Comparison of ENCODE assay signal across 9 mouse cellular contexts in genomic region chr5:66368966-66369365, GRCm38 (mm10).
A peak's percentile ranks its signal among the peaks of the same experiment; 100 is the strongest.
DNase-seq lines count a peak whose midpoint lies in the region; ATAC-seq and TF ChIP-seq lines count a peak whose summit lies in the region.
"Had no signal": no experiment of that assay in that cellular context is flagged by ENCODE, and none has a peak within 500 bp of the region (broad histone marks: within the 10 kb centered on the region; RNA-seq: fewer than 3 reads in every experiment).

No protein-coding gene starts in this region.

- no peak overlapping the region for H3K4me3 ChIP-seq in intestine, embryonic 14.5 days (ENCODE audit: low read depth, low read length)
- no peak overlapping the region for H3K4me3 ChIP-seq in intestine, embryonic 16.5 days (ENCODE audit: low read length)
- no peak overlapping the region for H3K4me3 ChIP-seq in CH12.LX (replicated peaks in 1 of 3; ENCODE audit: low read depth in 2 of 3, low read length in 2 of 3, poor library complexity in 1 of 3)
- no peak overlapping the region for H3K4me3 ChIP-seq in bone marrow, adult 2 months (replicated peaks; ENCODE audit: control insufficient read depth, low read depth, low read length)
- no peak overlapping the region for H3K4me3 ChIP-seq in embryonic facial prominence, embryonic 14.5 days (ENCODE audit: low read depth, low read length)
- H3K4me3 ChIP-seq in midbrain, embryonic 16.5 days (ENCODE audit: low read depth, low read length): no peak overlapping the region
- H3K4me3 ChIP-seq: embryonic facial prominence, embryonic 15.5 days had no signal

- peak; percentile 93 to 94 for TF ChIP-seq CTCF in CH12.LX (conservative IDR thresholded peaks at IDR 0.05 in 1 of 2, IDR thresholded peaks at IDR 0.05 in 1 of 2; ENCODE audit: low read depth in 2 of 2, low read length in 2 of 2)
- TF ChIP-seq CTCF in bone marrow, adult 2 months (IDR thresholded peaks at IDR 0.05; ENCODE audit: control insufficient read depth, insufficient read depth, low read length): peak; percentile 89

- in situ Hi-C loops in CH12.LX (cut with MboI; ENCODE audit: low pct_ligation_motif_present, low pct_unique_long_range_greater_than_20kb, low sequenced_read_pairs): no loop called here

- H3K27ac ChIP-seq in intestine, embryonic 14.5 days (ENCODE audit: low read depth): no peak overlapping the region
- H3K27ac ChIP-seq in intestine, embryonic 16.5 days (ENCODE audit: low read length): no peak overlapping the region
- no peak overlapping the region for H3K27ac ChIP-seq in CH12.LX (ENCODE audit: insufficient read depth, low read depth)
- H3K27ac ChIP-seq in bone marrow, adult 2 months (ENCODE audit: control insufficient read depth, insufficient read depth, low read depth, low read length, poor library complexity): no peak overlapping the region
- no peak overlapping the region for H3K27ac ChIP-seq in embryonic facial prominence, embryonic 14.5 days (replicated peaks; ENCODE audit: low read depth, low read length)
- no peak overlapping the region for H3K27ac ChIP-seq in midbrain, embryonic 16.5 days (ENCODE audit: low read length)
- H3K27ac ChIP-seq: embryonic facial prominence, embryonic 15.5 days had no signal

- no peaks in the 10 kb centered on the region for H3K36me3 ChIP-seq in intestine, embryonic 14.5 days (ENCODE audit: control insufficient read depth, insufficient read depth, low read length)
- no peaks in the 10 kb centered on the region for H3K36me3 ChIP-seq in intestine, embryonic 16.5 days (ENCODE audit: control insufficient read depth, insufficient read depth, low read length)
- H3K36me3 ChIP-seq in CH12.LX (replicated peaks in 1 of 2; ENCODE audit: control insufficient read depth in 1 of 2, insufficient read depth in 1 of 2, low read length in 1 of 2): no peaks in the 10 kb centered on the region
- H3K36me3 ChIP-seq in embryonic facial prominence, embryonic 14.5 days (ENCODE audit: control insufficient read depth, insufficient read depth, low read length): peaks cover 20% of the 10 kb centered on the region
- no peaks in the 10 kb centered on the region; the same call in 1 of the 2 replicates for H3K36me3 ChIP-seq in midbrain, embryonic 16.5 days (ENCODE audit: control insufficient read depth, insufficient read depth, low read length)
- H3K36me3 ChIP-seq: embryonic facial prominence, embryonic 15.5 days had no signal

- no peak overlapping the region for H3K4me2 ChIP-seq in intestine, embryonic 14.5 days (ENCODE audit: low read length)
- no peak overlapping the region for H3K4me2 ChIP-seq in intestine, embryonic 16.5 days (ENCODE audit: low read depth, low read length)
- H3K4me2 ChIP-seq in CH12.LX (ENCODE audit: insufficient read depth, low read depth, poor library complexity, severe bottlenecking): no peak overlapping the region
- H3K4me2 ChIP-seq in embryonic facial prominence, embryonic 14.5 days (ENCODE audit: low read depth, low read length): no peak overlapping the region
- H3K4me2 ChIP-seq in midbrain, embryonic 16.5 days (ENCODE audit: low read length): no peak overlapping the region
- H3K4me2 ChIP-seq: embryonic facial prominence, embryonic 15.5 days had no signal

- no peaks in the 10 kb centered on the region for H3K79me2 ChIP-seq in CH12.LX (replicated peaks; ENCODE audit: control insufficient read depth, extremely low read depth, insufficient read depth, poor library complexity, severe bottlenecking)

- peak; percentile 83 for TF ChIP-seq RAD21 in CH12.LX (IDR thresholded peaks at IDR 0.05; ENCODE audit: low read depth, low read length)

- dilution Hi-C loops in CH12.LX (cut with MboI; ENCODE audit: extremely low pct_ligation_motif_present, extremely low pct_unique_long_range_greater_than_20kb, low sequenced_read_pairs): no loop called here

- no peaks in the 10 kb centered on the region for H3K27me3 ChIP-seq in intestine, embryonic 14.5 days (replicated peaks; ENCODE audit: control insufficient read depth, insufficient read depth, low read length)
- no peaks in the 10 kb centered on the region for H3K27me3 ChIP-seq in intestine, embryonic 16.5 days (replicated peaks; ENCODE audit: control insufficient read depth, insufficient read depth, low read length)
- H3K27me3 ChIP-seq in CH12.LX (replicated peaks): no peaks in the 10 kb centered on the region
- H3K27me3 ChIP-seq in embryonic facial prominence, embryonic 14.5 days (replicated peaks; ENCODE audit: control insufficient read depth, insufficient read depth, low read length): no peaks in the 10 kb centered on the region
- no peaks in the 10 kb centered on the region for H3K27me3 ChIP-seq in midbrain, embryonic 16.5 days (ENCODE audit: control insufficient read depth, insufficient read depth, low read depth, low read length)
- H3K27me3 ChIP-seq: embryonic facial prominence, embryonic 15.5 days had no signal

- no peak overlapping the region for H3K9ac ChIP-seq in intestine, embryonic 14.5 days (ENCODE audit: low read length)
- H3K9ac ChIP-seq in intestine, embryonic 16.5 days (ENCODE audit: low read depth, low read length): no peak overlapping the region
- H3K9ac ChIP-seq in CH12.LX (ENCODE audit: insufficient read depth, low read depth): no peak overlapping the region
- H3K9ac ChIP-seq in embryonic facial prominence, embryonic 14.5 days (ENCODE audit: low read depth, low read length): no peak overlapping the region
- no peak overlapping the region for H3K9ac ChIP-seq in midbrain, embryonic 16.5 days (ENCODE audit: low read depth, low read length)
- H3K9ac ChIP-seq: embryonic facial prominence, embryonic 15.5 days had no signal

- 43% methylated on average over 7 of the region's 7 CpGs for WGBS in intestine, embryonic 14.5 days
- WGBS in intestine, embryonic 16.5 days: 42% methylated on average over 7 of the region's 7 CpGs
- WGBS in bone marrow, adult 2 months: 30% methylated on average over 7 of the region's 7 CpGs
- 38% methylated on average over 7 of the region's 7 CpGs for WGBS in embryonic facial prominence, embryonic 14.5 days
- WGBS in midbrain, embryonic 16.5 days: 40% methylated on average over 7 of the region's 7 CpGs

- TF ChIP-seq POLR2A in CH12.LX (IDR thresholded peaks at IDR 0.05; ENCODE audit: low read depth, low read length): no peak
- TF ChIP-seq POLR2A in bone marrow, adult 2 months (IDR thresholded peaks at IDR 0.05; ENCODE audit: borderline replicate concordance, control insufficient read depth, low read depth, low read length): no peak

- H3K9me3 ChIP-seq in intestine, embryonic 14.5 days (ENCODE audit: control insufficient read depth, low read length): no peaks in the 10 kb centered on the region
- H3K9me3 ChIP-seq in intestine, embryonic 16.5 days (ENCODE audit: control insufficient read depth, low read length): no peaks in the 10 kb centered on the region
- H3K9me3 ChIP-seq in CH12.LX (replicated peaks; ENCODE audit: low read length): no peaks in the 10 kb centered on the region
- H3K9me3 ChIP-seq in embryonic facial prominence, embryonic 14.5 days (ENCODE audit: control insufficient read depth, low read length): no peaks in the 10 kb centered on the region
- H3K9me3 ChIP-seq in midbrain, embryonic 16.5 days (replicated peaks; ENCODE audit: control insufficient read depth, low read length, poor library complexity, severe bottlenecking): no peaks in the 10 kb centered on the region
- H3K9me3 ChIP-seq: embryonic facial prominence, embryonic 15.5 days had no signal

- TF ChIP-seq EP300 in CH12.LX (IDR thresholded peaks at IDR 0.05; ENCODE audit: low read length): no peak

- DNase-seq in intestine, embryonic 14.5 days (ENCODE audit: low spot score): peak; percentile 70
- peak; percentile 76 for DNase-seq in CH12.LX (ENCODE audit: extremely low read depth)
- DNase-seq in embryonic facial prominence, embryonic 14.5 days (ENCODE audit: low spot score): peak; percentile 68
- peak; percentile 78 to 83 for DNase-seq in kidney, postnatal 4 days
- DNase-seq in thymus, postnatal 10 days (ENCODE audit: low spot score in 2 of 2): peak; percentile 14 to 59

- no peaks in the 10 kb centered on the region for H3K4me1 ChIP-seq in intestine, embryonic 14.5 days (replicated peaks; ENCODE audit: control insufficient read depth, insufficient read depth, low read length)
- no peaks in the 10 kb centered on the region for H3K4me1 ChIP-seq in intestine, embryonic 16.5 days (ENCODE audit: control insufficient read depth, insufficient read depth, low read length)
- H3K4me1 ChIP-seq in CH12.LX (ENCODE audit: control insufficient read depth in 1 of 2, insufficient read depth in 2 of 2): peaks cover 10 to 41% of the 10 kb centered on the region in 2 experiments
- H3K4me1 ChIP-seq in bone marrow, adult 2 months (ENCODE audit: control insufficient read depth, insufficient read depth, low read length): no peaks in the 10 kb centered on the region
- H3K4me1 ChIP-seq in embryonic facial prominence, embryonic 14.5 days (ENCODE audit: control insufficient read depth, insufficient read depth, low read length): peaks cover 10% of the 10 kb centered on the region
- peaks cover 10% of the 10 kb centered on the region for H3K4me1 ChIP-seq in midbrain, embryonic 16.5 days (ENCODE audit: control insufficient read depth, insufficient read depth, low read length)

- ATAC-seq in intestine, embryonic 14.5 days (replicated peaks; ENCODE audit: low FRiP score, low TSS enrichment, low read depth): no peak
- ATAC-seq in intestine, embryonic 16.5 days: no peak
- ATAC-seq in embryonic facial prominence, embryonic 14.5 days (ENCODE audit: low read depth): peak; percentile 60; the same call in 1 of the 2 replicates
- ATAC-seq in midbrain, embryonic 16.5 days: peak; percentile 36; the same call in 1 of the 2 replicates

TF ChIP-seq in CH12.LX, 34 proteins besides CTCF, POLR2A, EP300 and RAD21:
- TF ChIP-seq ELF1 (IDR thresholded peaks at IDR 0.05; ENCODE audit: low read depth, low read length): 0 out of 2 replicates have a peak, but pooled peaks have one; percentile 11
- peak; percentile 21; the same call in 1 of the 2 replicates for TF ChIP-seq ZC3H11A (IDR thresholded peaks at IDR 0.05; ENCODE audit: low read depth, low read length)
- TF ChIP-seq IRF4 (IDR thresholded peaks at IDR 0.05; ENCODE audit: low read depth, low read length): peak; percentile 25; the same call in 1 of the 2 replicates
- TF ChIP-seq JUND (conservative IDR thresholded peaks at IDR 0.05; ENCODE audit: low read depth, low read length): no peak
- TF ChIP-seq MAX (IDR thresholded peaks at IDR 0.05; ENCODE audit: low read length): 0 out of 2 replicates have a peak, but pooled peaks have one; percentile 35
- TF ChIP-seq NELFE (IDR thresholded peaks at IDR 0.05; ENCODE audit: low read depth, low read length): peak; percentile 39; the same call in 1 of the 2 replicates
- TF ChIP-seq SMC3 (IDR thresholded peaks at IDR 0.05; ENCODE audit: low read depth, low read length): peak; percentile 88
- TF ChIP-seq TBP (conservative IDR thresholded peaks at IDR 0.05; ENCODE audit: low read depth, low read length): no peak
- TF ChIP-seq HCFC1 (IDR thresholded peaks at IDR 0.05; ENCODE audit: low read depth, low read length): no peak

Comparison
In these comparisons a context has a peak if more than half of its experiments do, and no peak if none do; other contexts are left out.
1. ATAC-seq: peak in embryonic facial prominence, embryonic 14.5 days (single experiment) and midbrain, embryonic 16.5 days (single experiment); none in intestine, embryonic 14.5 days (single experiment) and intestine, embryonic 16.5 days (single experiment).
2. Peak in every context shown above with its lines, with median percentiles within 50 percentile points of each other: DNase-seq.